In the genomic region with DNA sequence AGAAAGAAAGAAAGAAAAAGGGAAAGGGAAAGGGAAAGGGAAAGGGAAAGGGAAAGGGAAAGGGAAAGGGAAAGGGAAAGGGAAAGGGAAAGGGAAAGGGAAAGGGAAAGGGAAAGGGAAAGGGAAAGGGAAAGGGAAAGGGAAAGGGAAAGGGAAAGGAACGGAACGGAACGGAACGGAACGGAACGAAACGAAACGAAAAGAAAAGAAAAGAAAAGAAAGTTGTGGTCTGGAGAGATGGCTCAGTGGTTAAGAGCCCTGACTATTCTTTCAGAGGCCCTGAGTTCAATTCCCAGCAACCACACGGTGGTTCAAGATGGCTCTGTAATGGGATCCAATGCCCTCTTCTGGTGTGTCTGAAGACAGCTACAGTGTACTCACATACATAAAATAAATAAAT, we compare ENCODE assay signal across 2 mouse cellular contexts. TPM values are rescaled to one million over a fixed set of nuclear protein-coding genes. Genes with fewer than 3 reads are reported as not detected.
"Had no signal": no experiment of that assay in that cellular context is flagged by ENCODE, and none has a peak within 500 bp of the region (broad histone marks: within the 10 kb centered on the region; RNA-seq: fewer than 3 reads in every experiment).

No protein-coding gene starts in this region.

RNA-seq across cellular contexts. Expression of a gene that starts 21.8 kb away (rescaled TPM):
- polyA plus RNA-seq: neural tube, embryonic 13.5 days; neural tube, embryonic 14.5 days had no signal
